Mouse (Mus musculus) left cerebral cortex, adult 11 months (tissue): Measurements from ENCODE around the gene Sva.

ENCODE experiments used
- DNase-seq: peaks from one replicate; pipeline ENCODE4 v3.0.0; 2022; ENCODE audit warnings: low spot score

Sva gene

GRCm38 (mm10) chr6:42038094-42038493 is at the start of gene Sva:
TSS of gene Sva (plus strand) at chr6:42038394.
- DNase-seq: no peak
